Mouse (Mus musculus): ENCODE measurements at regions not wholly inside any gene's neighbourhood (a gene's known extent, or its start where the extent isn't known, plus 50 kb on each side); places are given as distances from the start of the nearest gene placed in this dataset.

- in situ Hi-C loops (cut with MboI, MseI), result no loop called here
These were observed 396.6 kb downstream of the Bcor start for GRCm38 (mm10) chrX:11763351-11764082.

- in situ Hi-C loops (cut with MboI, MseI), result no loop called here
These were observed 383.8 kb downstream of the Bcor start for GRCm38 (mm10) chrX:11776236-11776899.

GRCm38 (mm10) chrX:11795010-11795409 lies 365.1 kb downstream of the Bcor start:
- in situ Hi-C loops (cut with MboI, MseI), result no loop called here

GRCm38 (mm10) chrX:11797870-11798269 lies 362.3 kb downstream of the Bcor start:
- in situ Hi-C loops (cut with MboI, MseI), result no loop called here

- in situ Hi-C loops (cut with MboI, MseI), result no loop called here
These were observed 361.8 kb downstream of the Bcor start for GRCm38 (mm10) chrX:11798326-11798725.

- in situ Hi-C loops (cut with MboI, MseI), result no loop called here
These were observed 359.7 kb downstream of the Bcor start for GRCm38 (mm10) chrX:11800400-11800941.

GRCm38 (mm10) chrX:11801208-11801607 lies 358.9 kb downstream of the Bcor start:
- in situ Hi-C loops (cut with MboI, MseI), result no loop called here

GRCm38 (mm10) chrX:11801621-11802020 lies 358.5 kb downstream of the Bcor start:
- in situ Hi-C loops (cut with MboI, MseI), result no loop called here

- in situ Hi-C loops (cut with MboI, MseI), result no loop called here
These were observed 357.9 kb downstream of the Bcor start for GRCm38 (mm10) chrX:11802074-11802899.

- in situ Hi-C loops (cut with MboI, MseI), result no loop called here
These were observed 356.9 kb downstream of the Bcor start for GRCm38 (mm10) chrX:11803239-11803638.

- in situ Hi-C loops (cut with MboI, MseI), result no loop called here
These were observed 353.3 kb downstream of the Bcor start for GRCm38 (mm10) chrX:11806896-11807252.

GRCm38 (mm10) chrX:11807253-11807882 lies 352.8 kb downstream of the Bcor start:
- in situ Hi-C loops (cut with MboI, MseI), result no loop called here

- in situ Hi-C loops (cut with MboI, MseI), result no loop called here
These were observed 352.3 kb downstream of the Bcor start for GRCm38 (mm10) chrX:11807883-11808262.

- in situ Hi-C loops (cut with MboI, MseI), result no loop called here
These were observed 351.2 kb downstream of the Bcor start for GRCm38 (mm10) chrX:11808911-11809310.

GRCm38 (mm10) chrX:11814861-11815260 lies 345.3 kb downstream of the Bcor start:
- in situ Hi-C loops (cut with MboI, MseI), result no loop called here

GRCm38 (mm10) chrX:11815864-11816263 lies 344.3 kb downstream of the Bcor start:
- in situ Hi-C loops (cut with MboI, MseI), result no loop called here

- in situ Hi-C loops (cut with MboI, MseI), result no loop called here
These were observed 341.5 kb downstream of the Bcor start for GRCm38 (mm10) chrX:11818634-11819033.

GRCm38 (mm10) chrX:11821165-11821564 lies 339.0 kb downstream of the Bcor start:
- in situ Hi-C loops (cut with MboI, MseI), result no loop called here

GRCm38 (mm10) chrX:11821880-11822768 lies 338.0 kb downstream of the Bcor start:
- in situ Hi-C loops (cut with MboI, MseI), result no loop called here

GRCm38 (mm10) chrX:11825948-11826347 lies 334.2 kb downstream of the Bcor start:
- in situ Hi-C loops (cut with MboI, MseI), result no loop called here
